Mouse (Mus musculus): ENCODE results near the gene Cdt1. TPM values are rescaled to one million over a fixed set of nuclear protein-coding genes. Genes with fewer than 3 reads are reported as not detected.

Cdt1 gene
- polyA plus RNA-seq, 1 experiment from 2014 or later: 50.3 TPM

DNA sequence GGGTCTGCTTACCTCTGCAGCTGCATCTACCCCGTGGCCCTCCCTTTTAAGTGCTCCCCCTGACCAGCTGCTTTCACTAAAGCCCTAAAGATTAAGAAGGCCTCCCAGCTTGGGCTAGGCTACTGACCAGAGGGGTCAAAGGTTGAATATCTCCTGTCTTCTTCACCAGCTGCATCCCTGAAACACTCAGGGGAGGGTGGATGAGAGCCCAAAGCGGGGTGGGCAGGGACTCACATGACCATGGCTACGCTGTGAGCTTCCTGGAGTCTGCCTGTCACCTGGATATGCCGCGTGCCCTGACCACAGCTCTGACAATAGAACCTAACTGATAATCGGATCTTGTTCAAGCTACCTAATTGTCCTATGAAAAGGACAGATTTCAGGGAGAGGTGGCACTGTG lies 54.9 kb downstream of the Cdt1 start, which contains the start of gene Pabpn1l:
TSS of gene Pabpn1l (minus strand) at position 13 of the 400 bp plus-strand sequence.
- H3K4me3 ChIP-seq (ENCODE audit: low read depth, low read length): no peak within 1 kb of the TSS
- no peak within 1 kb of the TSS for H3K27ac ChIP-seq (ENCODE audit: low read depth)
- ATAC-seq (ENCODE audit: insufficient read depth) (no peak), DNase-seq (no peak)
- H3K4me2 ChIP-seq: no peak within 1 kb of the TSS
- H3K36me3 ChIP-seq (ENCODE audit: insufficient read depth): no peaks in the 10 kb centered on the region
- H3K27me3 ChIP-seq (ENCODE audit: insufficient read depth, low read length): no peaks in the 10 kb centered on the region
- H3K9ac ChIP-seq: no peak within 1 kb of the TSS
- TF ChIP-seq CTCF (IDR thresholded peaks at IDR 0.05; ENCODE audit: low read depth): no peak
- WGBS: 55% methylated on average over 6 of the region's 6 CpGs
- H3K9me3 ChIP-seq (ENCODE audit: low read depth, low read length): no peaks in the 10 kb centered on the region
- no peaks in the 10 kb centered on the region for H3K4me1 ChIP-seq (ENCODE audit: insufficient read depth)

Small RNA genes lying within 50 kb of the gene (microRNA-seq; reads per million reads assigned to microRNA genes)
- not detected for gene Mir6396 (ENCODE audit: borderline number of aligned reads)

Other genes with a start within 250 kb of the Cdt1 start
- not detected in 2 replicates for gene Trhr2, start 207.3 kb upstream of the Cdt1 start, polyA plus RNA-seq (2014; fragmentation: Nextera tagmentation; extraction: Ambion mirVana)
- 42.4 and 44.3 TPM in 2 replicates for gene Zc3h18, start 191.4 kb upstream of the Cdt1 start, polyA plus RNA-seq (2014; fragmentation: Nextera tagmentation; extraction: Ambion mirVana)
- 0.27 TPM in 1 of 2 replicates, not detected in the other for gene Il17c, start 146.0 kb upstream of the Cdt1 start, polyA plus RNA-seq (2014; fragmentation: Nextera tagmentation; extraction: Ambion mirVana)
- gene Cyba, start 135.1 kb upstream of the Cdt1 start, polyA plus RNA-seq (2014; fragmentation: Nextera tagmentation; extraction: Ambion mirVana): 165 and 175 TPM in 2 replicates
- gene Mvd, start 124.6 kb upstream of the Cdt1 start, polyA plus RNA-seq (2014; fragmentation: Nextera tagmentation; extraction: Ambion mirVana): 27.1 and 29.5 TPM in 2 replicates
- gene Snai3, start 107.3 kb upstream of the Cdt1 start, polyA plus RNA-seq (2014; fragmentation: Nextera tagmentation; extraction: Ambion mirVana): 0.87 and 1.3 TPM in 2 replicates
- gene Rnf166, start 92.0 kb upstream of the Cdt1 start, polyA plus RNA-seq (2014; fragmentation: Nextera tagmentation; extraction: Ambion mirVana): 34.7 and 37.2 TPM in 2 replicates
- gene Ctu2, start 91.9 kb upstream of the Cdt1 start, polyA plus RNA-seq (2014; fragmentation: Nextera tagmentation; extraction: Ambion mirVana): 45.4 and 56.2 TPM in 2 replicates
- gene Piezo1, start 16.7 kb upstream of the Cdt1 start, polyA plus RNA-seq (2014; fragmentation: Nextera tagmentation; extraction: Ambion mirVana): 26.6 and 27.7 TPM in 2 replicates
- gene Aprt, start 8.9 kb downstream of the Cdt1 start, polyA plus RNA-seq (2014; fragmentation: Nextera tagmentation; extraction: Ambion mirVana): 338 and 366 TPM in 2 replicates
- gene Galns, start 43.4 kb downstream of the Cdt1 start, polyA plus RNA-seq (2014; fragmentation: Nextera tagmentation; extraction: Ambion mirVana): 11.7 and 12.5 TPM in 2 replicates
- gene Trappc2l, start 43.6 kb downstream of the Cdt1 start, polyA plus RNA-seq (2014; fragmentation: Nextera tagmentation; extraction: Ambion mirVana): 49.7 and 57.2 TPM in 2 replicates
- gene Pabpn1l, start 54.7 kb downstream of the Cdt1 start, polyA plus RNA-seq (2014; fragmentation: Nextera tagmentation; extraction: Ambion mirVana): not detected in 2 replicates
- gene Cbfa2t3, start 131.1 kb downstream of the Cdt1 start, polyA plus RNA-seq (2014; fragmentation: Nextera tagmentation; extraction: Ambion mirVana): 4.7 and 5.7 TPM in 2 replicates
- 14.8 and 17.7 TPM in 2 replicates for gene Acsf3, start 207.5 kb downstream of the Cdt1 start, polyA plus RNA-seq (2014; fragmentation: Nextera tagmentation; extraction: Ambion mirVana)

Data from lung, embryonic 14.5 days (tissue).